Mouse (Mus musculus): ENCODE measurements around the gene Nhlh1. TPM values are rescaled to one million over a fixed set of nuclear protein-coding genes. Genes with fewer than 3 reads are reported as not detected.
A peak's percentile ranks its signal among the peaks of the same experiment; 100 is the strongest.

The Nhlh1 gene
- polyA plus RNA-seq, 1 experiment from 2014 or later: not detected

DNA sequence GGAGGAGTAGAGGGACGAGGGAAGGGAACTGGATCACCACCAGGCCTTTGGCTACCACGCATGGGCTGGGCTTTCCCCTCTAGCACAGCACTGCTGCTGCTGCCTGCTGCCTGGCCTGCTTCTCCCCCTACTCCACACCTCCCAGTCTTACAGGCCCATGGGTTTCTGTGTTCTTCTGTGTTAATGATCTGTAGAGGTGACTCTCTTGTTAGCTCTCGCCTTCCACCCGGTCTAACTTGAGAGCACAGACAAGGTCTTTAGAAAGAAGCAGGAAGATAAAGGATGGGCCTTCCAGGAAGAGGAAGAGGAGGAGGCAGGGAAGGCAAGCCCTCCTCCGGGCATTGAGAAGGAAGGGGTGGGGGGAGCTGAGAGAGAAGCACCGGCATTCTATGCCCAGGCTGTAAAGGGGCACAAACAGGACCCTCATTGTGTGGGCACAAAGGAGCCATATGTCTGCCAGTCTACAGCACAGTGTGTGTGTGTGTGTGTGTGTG, 9.1 kb downstream of the Nhlh1 start:
- H3K9ac ChIP-seq (ENCODE audit: low read depth, low read length): peak overlapping the region; percentile 10; the same call in 1 of the 2 replicates
- no peak for TF ChIP-seq CTCF (IDR thresholded peaks at IDR 0.05; ENCODE audit: low read depth)
- H3K36me3 ChIP-seq (ENCODE audit: insufficient read depth, low read length): no peaks in the 10 kb centered on the region
- H3K4me3 ChIP-seq (replicated peaks; ENCODE audit: low read depth, low read length): no peak overlapping the region
- peak overlapping the region; percentile 30 for H3K4me2 ChIP-seq (ENCODE audit: low read length)
- WGBS: 21% methylated on average over 5 of the region's 6 CpGs
- DNase-seq (ENCODE audit: low spot score) (peak; percentile 53), ATAC-seq (replicated peaks; ENCODE audit: low FRiP score, low read depth) (peak; percentile 77)
- peaks cover 6% of the 10 kb centered on the region; the same call in 1 of the 2 replicates for H3K27me3 ChIP-seq (ENCODE audit: insufficient read depth, low read length)
- H3K9me3 ChIP-seq (replicated peaks; ENCODE audit: low read length): no peaks in the 10 kb centered on the region
- H3K4me1 ChIP-seq (replicated peaks; ENCODE audit: insufficient read depth, low read length): 0 out of 2 replicates have a peak, but pooled peaks cover 4% of the 10 kb centered on the region
- peak overlapping the region; percentile 58 for H3K27ac ChIP-seq

DNA sequence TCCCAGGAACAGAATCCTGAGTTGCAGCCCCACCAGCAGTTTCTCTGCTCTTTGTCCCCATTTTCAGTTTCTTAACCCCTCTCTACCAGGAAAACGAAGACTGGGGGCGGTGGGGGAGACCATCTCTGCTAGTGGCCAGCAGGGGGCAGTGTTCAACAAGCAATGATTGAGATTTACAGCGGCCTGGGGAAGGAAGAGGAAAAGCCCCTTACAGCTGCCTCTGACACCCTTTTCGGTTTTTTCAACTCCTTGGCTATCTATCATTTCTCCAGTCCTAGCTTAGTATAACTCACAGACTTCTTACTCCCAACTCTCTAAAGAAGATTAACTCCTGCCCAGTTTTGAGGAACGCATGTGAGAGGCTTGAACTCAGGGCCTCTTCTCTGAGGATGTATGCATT, 10.4 kb downstream of the Nhlh1 start:
- Histone ChIP-seq H3K9ac (ENCODE audit: low read depth, low read length) (no peak overlapping the region), H3K9me3 (replicated peaks; ENCODE audit: low read length) (no peaks in the 10 kb centered on the region), H3K27ac (no peak overlapping the region), H3K4me2 (ENCODE audit: low read length) (no peak overlapping the region), H3K36me3 (ENCODE audit: insufficient read depth, low read length) (no peaks in the 10 kb centered on the region), H3K4me1 (replicated peaks; ENCODE audit: insufficient read depth, low read length) (no peaks in the 10 kb centered on the region), H3K4me3 (replicated peaks; ENCODE audit: low read depth, low read length) (no peak overlapping the region), H3K27me3 (ENCODE audit: insufficient read depth, low read length) (no peaks in the 10 kb centered on the region)
- WGBS: 14% methylated on average over 5 of the region's 5 CpGs
- ATAC-seq (replicated peaks; ENCODE audit: low FRiP score, low read depth) (no peak), DNase-seq (ENCODE audit: low spot score) (peak; percentile 95)
- peak; percentile 92 for TF ChIP-seq CTCF (IDR thresholded peaks at IDR 0.05; ENCODE audit: low read depth)

DNA sequence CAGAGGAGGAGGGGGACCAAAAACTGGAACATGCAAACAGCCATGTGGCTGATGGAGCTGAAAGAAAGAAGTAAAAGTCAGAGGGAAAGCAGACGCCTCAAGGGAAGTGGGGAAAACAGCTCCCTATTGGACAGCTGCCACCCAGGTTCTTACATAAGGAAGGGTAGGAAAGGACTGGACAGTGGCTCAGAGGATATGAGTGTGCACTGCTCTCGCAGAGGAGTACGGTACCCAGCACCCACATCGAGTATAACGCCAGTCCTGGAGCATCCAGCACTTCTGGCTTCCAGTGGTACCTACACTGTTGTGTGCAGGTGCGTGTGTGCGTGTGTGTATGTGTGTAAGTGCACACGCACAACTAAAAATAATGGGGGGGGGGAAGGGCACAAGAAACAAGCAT, 11.0 kb downstream of the Nhlh1 start:
- no peak for DNase-seq (ENCODE audit: low spot score)
- no peak overlapping the region for H3K4me3 ChIP-seq (replicated peaks; ENCODE audit: low read depth, low read length)
- TF ChIP-seq CTCF (IDR thresholded peaks at IDR 0.05; ENCODE audit: low read depth): no peak
- H3K36me3 ChIP-seq (ENCODE audit: insufficient read depth, low read length): no peaks in the 10 kb centered on the region
- no peak for ATAC-seq (replicated peaks; ENCODE audit: low FRiP score, low read depth)
- no peak overlapping the region for H3K27ac ChIP-seq
- whole genome bisulfite sequencing: 68% methylated on average over 8 of the region's 8 CpGs
- no peaks in the 10 kb centered on the region for H3K27me3 ChIP-seq (ENCODE audit: insufficient read depth, low read length)
- H3K9me3 ChIP-seq (replicated peaks; ENCODE audit: low read length): no peaks in the 10 kb centered on the region
- no peak overlapping the region for H3K9ac ChIP-seq (ENCODE audit: low read depth, low read length)
- no peaks in the 10 kb centered on the region for H3K4me1 ChIP-seq (replicated peaks; ENCODE audit: insufficient read depth, low read length)
- no peak overlapping the region for H3K4me2 ChIP-seq (ENCODE audit: low read length)

DNA sequence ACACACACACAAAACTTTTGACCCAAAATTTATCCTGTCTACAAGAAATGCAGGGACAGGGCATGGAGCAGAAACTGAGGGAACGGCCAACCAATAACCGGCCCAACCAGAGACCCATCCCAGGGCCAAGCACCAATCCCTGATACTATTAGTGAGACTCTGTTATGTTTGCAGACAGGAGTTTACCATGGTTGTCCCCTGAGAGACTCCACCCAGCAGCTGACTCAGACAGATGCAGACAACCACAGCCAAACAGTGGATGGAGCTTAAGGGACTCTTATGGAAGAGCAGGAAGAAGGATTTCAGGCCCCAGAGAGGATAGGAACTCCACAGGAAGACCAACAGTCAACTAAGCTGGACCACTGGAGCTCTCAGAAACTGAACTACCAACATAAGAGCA, 27.5 kb downstream of the Nhlh1 start:
- no peak for TF ChIP-seq CTCF (IDR thresholded peaks at IDR 0.05; ENCODE audit: low read depth)
- no peak overlapping the region for H3K27ac ChIP-seq
- H3K9me3 ChIP-seq (replicated peaks; ENCODE audit: low read length): no peaks in the 10 kb centered on the region
- no peaks in the 10 kb centered on the region for H3K36me3 ChIP-seq (ENCODE audit: insufficient read depth, low read length)
- no peak overlapping the region for H3K4me2 ChIP-seq (ENCODE audit: low read length)
- H3K4me1 ChIP-seq (replicated peaks; ENCODE audit: insufficient read depth, low read length): peaks cover 8% of the 10 kb centered on the region
- no peak overlapping the region for H3K9ac ChIP-seq (ENCODE audit: low read depth, low read length)
- DNase-seq (ENCODE audit: low spot score) (no peak), ATAC-seq (replicated peaks; ENCODE audit: low FRiP score, low read depth) (no peak)
- H3K27me3 ChIP-seq (ENCODE audit: insufficient read depth, low read length): no peaks in the 10 kb centered on the region
- no peak overlapping the region for H3K4me3 ChIP-seq (replicated peaks; ENCODE audit: low read depth, low read length)
- 92% methylated on average over 2 of the region's 2 CpGs for WGBS

DNA sequence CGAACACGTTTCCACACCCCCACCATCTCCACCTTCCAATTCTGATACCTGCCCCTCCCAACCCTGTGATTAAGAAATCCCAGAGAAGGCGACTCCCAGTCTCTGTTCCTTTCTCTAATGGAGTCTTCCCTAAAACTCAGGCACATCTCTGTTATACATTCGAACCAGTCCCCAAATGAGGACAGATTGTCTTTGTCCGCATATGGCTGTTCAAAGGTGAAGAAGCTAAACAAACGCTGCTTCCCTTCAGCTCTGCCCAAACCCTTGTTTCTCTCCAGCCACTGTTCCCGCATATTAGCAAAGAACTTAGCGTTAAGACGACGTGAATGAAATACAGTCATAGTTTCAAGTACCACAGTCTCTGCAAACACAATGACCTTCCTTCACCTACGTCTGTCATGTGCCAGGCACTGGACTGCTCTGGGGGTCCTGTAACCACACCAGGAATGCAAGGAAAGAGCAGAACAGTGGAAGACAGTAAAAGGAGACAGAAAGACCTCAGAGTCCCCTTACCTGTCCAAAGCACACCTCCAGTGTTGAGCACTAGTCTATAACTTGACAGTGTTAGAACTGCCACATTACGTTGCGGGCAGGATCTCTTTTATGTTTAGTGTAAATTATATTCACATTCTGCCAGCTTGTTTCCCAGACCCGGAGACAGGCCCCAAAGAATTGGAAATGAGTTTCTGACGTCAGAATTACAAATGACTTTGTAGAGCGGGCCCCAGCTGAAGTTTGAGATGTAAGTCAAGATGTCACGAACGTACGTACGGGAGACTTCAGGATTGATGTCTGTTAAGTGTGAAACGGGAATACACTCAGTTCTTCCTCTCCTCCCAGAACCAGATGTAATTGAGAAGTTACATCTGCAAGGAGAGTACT, 28.7 kb downstream of the Nhlh1 start, which contains the start of gene Vangl2:
Gene Vangl2, minus strand, starts transcription at position 51 of the 882 bp plus-strand sequence.
- peak within 1 kb of the TSS; percentile 93 for H3K9ac ChIP-seq (ENCODE audit: low read depth, low read length)
- 52% methylated on average over 21 of the region's 21 CpGs for WGBS

DNA sequence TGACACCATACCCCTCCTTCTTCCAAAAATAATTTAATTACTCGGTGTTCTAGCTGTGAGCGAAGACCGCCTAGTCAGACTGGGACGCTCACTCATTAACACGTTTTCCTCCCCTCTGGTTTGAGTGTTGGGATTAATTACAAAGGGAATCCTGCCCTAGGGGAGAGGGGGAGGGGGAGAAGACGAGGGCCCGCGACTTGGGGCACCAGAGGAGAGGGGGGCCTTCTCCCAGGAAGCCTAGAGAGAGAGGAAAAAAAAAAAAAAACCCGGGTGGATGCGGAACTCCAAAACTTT, 29.6 kb downstream of the Nhlh1 start:
- Histone ChIP-seq H3K27ac (0 out of 2 replicates have a peak overlapping the region, but pooled peaks have one; percentile 87), H3K9ac (ENCODE audit: low read depth, low read length) (peak overlapping the region; percentile 93; the same call in 1 of the 2 replicates), H3K9me3 (replicated peaks; ENCODE audit: low read length) (no peaks in the 10 kb centered on the region), H3K4me1 (replicated peaks; ENCODE audit: insufficient read depth, low read length) (peaks cover 19% of the 10 kb centered on the region), H3K4me3 (replicated peaks; ENCODE audit: low read depth, low read length) (peak overlapping the region; percentile 93), H3K4me2 (ENCODE audit: low read length) (peak overlapping the region; percentile 65), H3K36me3 (ENCODE audit: insufficient read depth, low read length) (no peaks in the 10 kb centered on the region), H3K27me3 (ENCODE audit: insufficient read depth, low read length) (no peaks in the 10 kb centered on the region)
- ATAC-seq (replicated peaks; ENCODE audit: low FRiP score, low read depth): 0 out of 2 replicates have a peak, but pooled peaks have one; percentile 26
- TF ChIP-seq CTCF (IDR thresholded peaks at IDR 0.05; ENCODE audit: low read depth): no peak
- DNase-seq (ENCODE audit: low spot score): peak; percentile 56
- 12% methylated on average over 10 of the region's 10 CpGs for WGBS

More for the DNA sequence above, 28.7 kb downstream of the Nhlh1 start, which contains the start of gene Vangl2:
- H3K27ac ChIP-seq: peak within 1 kb of the TSS; percentile 87; the same call in 1 of the 2 replicates
- no peak for TF ChIP-seq CTCF (IDR thresholded peaks at IDR 0.05; ENCODE audit: low read depth)
- no peaks in the 10 kb centered on the region for H3K36me3 ChIP-seq (ENCODE audit: insufficient read depth, low read length)
- peak within 1 kb of the TSS; percentile 93 for H3K4me3 ChIP-seq (replicated peaks; ENCODE audit: low read depth, low read length)
- no peaks in the 10 kb centered on the region for H3K9me3 ChIP-seq (replicated peaks; ENCODE audit: low read length)
- DNase-seq (ENCODE audit: low spot score) (no peak), ATAC-seq (replicated peaks; ENCODE audit: low FRiP score, low read depth) (no peak)
- peak within 1 kb of the TSS; percentile 65 for H3K4me2 ChIP-seq (ENCODE audit: low read length)
- H3K27me3 ChIP-seq (ENCODE audit: insufficient read depth, low read length): no peaks in the 10 kb centered on the region
- H3K4me1 ChIP-seq (replicated peaks; ENCODE audit: insufficient read depth, low read length): peaks cover 19% of the 10 kb centered on the region

All from kidney, postnatal 0 days (tissue).